Mouse (Mus musculus) liver, embryonic 14.5 days (tissue): ENCODE data around the gene Fam131b.

Experiments
- CTCF ChIP-seq: IDR thresholded peaks from 2 replicates; pipeline ENCODE4 v1.5.1; 2016; ENCODE audit warnings: antibody characterized with exemption, low read depth, control low read depth
- EP300 ChIP-seq: IDR thresholded peaks from 2 replicates; pipeline ENCODE4 v1.6.1; 2016; ENCODE audit warnings: antibody characterized with exemption, low read depth

DNA sequence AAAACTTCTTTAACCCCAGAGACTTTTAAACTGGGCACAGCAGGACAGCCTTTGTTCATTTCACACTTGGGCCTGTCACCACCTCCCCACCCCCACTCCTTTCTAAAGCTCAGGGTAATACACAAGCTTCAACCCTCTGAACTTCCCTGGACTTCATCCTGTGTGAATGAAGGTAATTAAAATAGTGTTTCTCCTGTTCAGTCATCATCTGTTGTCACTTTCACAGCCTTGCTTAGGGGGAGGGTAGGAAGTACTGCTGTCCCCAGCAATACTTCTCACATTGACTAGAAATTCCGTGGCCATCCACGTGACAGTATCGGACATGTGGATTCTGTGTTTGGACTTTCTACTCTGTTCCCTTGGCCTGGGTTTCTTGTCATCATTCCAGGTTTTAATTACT, 45.4 kb upstream of the Fam131b start:
- TF ChIP-seq EP300 (no peak), CTCF (no peak)
